Mouse (Mus musculus) brown adipose tissue, adult 24 weeks (tissue): ENCODE data around the gene Enthd1. TPM values are rescaled to one million over a fixed set of nuclear protein-coding genes. Genes with fewer than 3 reads are reported as not detected.

ENCODE experiments used
- H3K27ac ChIP-seq: fragments of 200-500 bp; replicated peaks from 2 replicates; pipeline ENCODE4 v1.5.1; 2012; ENCODE audit warnings: low read depth, mild to moderate bottlenecking, low read length
- H3K4me1 ChIP-seq: fragments of 200-500 bp; 2 replicates; pipeline ENCODE4 v1.6.1; 2012; ENCODE audit warnings: low read length, mixed read lengths; ENCODE audit not compliant: control insufficient read depth, insufficient read depth, insufficient read length
- H3K4me3 ChIP-seq: fragments of 200-500 bp; 2 replicates; pipeline ENCODE4 v1.5.1; 2012; ENCODE audit warnings: low read depth, mild to moderate bottlenecking, low read length, moderate library complexity; ENCODE audit not compliant: insufficient read depth
- polyA plus RNA-seq: library from polyadenylated mRNA; stranded (reverse); fragments of >200 nt; gene quantifications from 2 replicates; pipeline ENCODE4 v1.2.4, GENCODE M21; 2012; ENCODE audit not compliant: missing spikeins, insufficient read depth, insufficient read length

Enthd1 gene
- polyA plus RNA-seq, 1 experiment: not detected

DNA sequence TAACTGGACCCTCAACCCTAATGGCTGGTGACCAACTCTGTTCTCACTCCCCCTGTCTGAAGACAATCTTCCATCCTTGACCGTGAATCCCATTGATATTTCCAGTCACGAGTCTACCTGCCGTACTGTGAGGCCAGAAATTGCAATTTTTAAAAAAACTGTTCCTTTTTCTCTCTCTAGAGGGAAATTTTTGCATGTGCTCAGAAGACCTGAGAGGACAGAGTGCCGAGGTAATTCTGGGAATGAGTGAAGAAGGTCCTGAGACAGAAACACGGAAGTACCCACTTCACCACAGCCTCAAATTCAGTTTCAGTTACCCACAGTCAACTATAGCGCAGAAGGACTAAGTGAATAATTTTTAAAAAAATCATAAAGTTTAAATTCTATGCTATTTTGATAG is 1.7 kb upstream of the Enthd1 start:
- H3K4me3 ChIP-seq: no peak overlapping the region
- no peak overlapping the region for H3K27ac ChIP-seq
- H3K4me1 ChIP-seq: no peaks in the 10 kb centered on the region

DNA sequence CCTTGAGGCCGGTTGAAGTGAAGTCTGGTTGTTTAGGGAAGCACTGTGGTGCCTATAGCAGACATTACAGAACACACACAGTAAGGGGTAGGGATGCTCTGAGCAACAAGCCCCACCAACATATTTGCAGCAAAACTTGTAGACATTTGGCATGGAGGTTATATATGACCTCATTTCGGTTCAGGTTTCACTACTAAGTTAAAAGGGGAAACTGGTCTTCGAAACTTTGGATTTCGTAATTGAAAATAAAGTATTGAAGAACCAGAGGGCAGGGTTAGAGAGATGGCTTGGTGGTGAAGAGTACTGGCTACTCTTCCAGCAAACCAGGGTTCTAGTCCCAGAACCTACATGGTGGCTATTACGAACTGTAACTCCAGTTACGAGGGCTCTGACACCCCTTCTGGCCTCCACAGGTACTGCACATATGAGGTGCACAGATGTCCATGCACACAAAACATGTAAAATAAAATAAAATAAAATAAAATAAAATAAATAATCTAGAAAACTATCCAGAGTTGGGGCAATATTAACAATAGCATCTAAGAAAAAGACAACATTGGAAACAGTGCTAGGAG is 1.2 kb downstream of the Enthd1 start:
- no peak overlapping the region for H3K27ac ChIP-seq
- no peak overlapping the region for H3K4me3 ChIP-seq
- no peaks in the 10 kb centered on the region for H3K4me1 ChIP-seq

DNA sequence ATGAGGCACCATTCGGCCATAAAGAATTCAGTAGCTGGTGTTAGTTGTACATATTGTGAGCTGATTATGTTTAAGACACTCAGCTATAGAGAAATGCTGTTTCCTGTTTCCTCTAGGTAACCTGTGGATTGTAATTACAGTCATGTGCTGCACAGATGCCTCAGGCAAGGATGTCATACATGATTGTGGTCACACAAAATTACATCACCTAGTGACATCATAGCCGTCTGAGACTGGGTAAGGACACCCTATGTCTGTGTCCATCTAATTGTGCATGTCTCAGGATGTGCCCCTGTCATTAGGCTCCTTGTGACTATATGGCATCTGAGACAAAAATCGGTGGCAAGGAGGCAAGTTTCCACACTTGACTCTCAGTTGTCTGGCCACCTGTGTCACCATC is 2.5 kb downstream of the Enthd1 start:
- Histone ChIP-seq H3K4me3 (no peak overlapping the region), H3K4me1 (no peaks in the 10 kb centered on the region), H3K27ac (no peak overlapping the region)

DNA sequence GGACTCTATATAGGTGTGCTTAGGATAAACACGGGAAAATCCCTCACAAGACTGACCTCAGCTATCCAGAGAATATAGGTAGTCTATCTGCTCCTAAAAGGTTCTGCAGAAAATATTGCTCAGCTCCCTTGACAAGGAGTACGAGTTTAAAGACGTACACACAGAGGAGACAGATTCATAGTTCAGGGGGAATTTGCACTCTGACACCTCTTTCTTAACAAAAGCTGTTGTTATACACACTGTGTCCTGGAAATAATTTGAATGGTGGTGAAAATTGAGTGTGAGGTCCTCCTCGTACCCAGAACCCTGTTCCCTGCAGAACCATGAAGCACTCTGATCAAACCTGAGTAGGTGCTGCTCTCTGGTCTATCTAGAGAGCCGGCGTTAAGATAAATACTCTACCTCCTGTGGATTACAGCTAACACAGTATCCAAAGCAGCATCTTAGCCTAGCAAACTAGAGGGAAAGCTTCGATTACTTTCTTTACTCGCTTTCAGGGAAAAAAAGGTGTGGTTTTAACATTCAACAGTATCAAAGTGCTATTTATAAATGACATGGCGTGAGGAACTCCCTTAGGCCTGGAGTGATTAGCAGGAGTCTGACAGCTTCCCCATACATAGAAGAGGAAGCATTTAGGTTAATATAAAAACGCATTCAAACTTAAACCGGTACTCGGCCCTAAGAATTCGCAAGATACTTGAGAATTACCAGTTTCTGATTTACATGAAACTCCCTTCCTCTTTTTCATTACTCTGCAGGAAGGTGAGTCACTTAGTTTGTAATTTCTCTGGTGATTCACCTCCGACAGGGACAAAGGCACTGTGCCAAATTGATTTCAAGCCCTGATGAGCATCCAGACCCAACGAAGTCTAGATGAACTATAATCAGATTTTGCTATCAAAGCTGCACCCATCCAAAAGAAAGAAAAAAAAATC is 4.0 kb downstream of the Enthd1 start:
- Histone ChIP-seq H3K27ac (no peak overlapping the region), H3K4me1 (no peaks in the 10 kb centered on the region), H3K4me3 (no peak overlapping the region)

DNA sequence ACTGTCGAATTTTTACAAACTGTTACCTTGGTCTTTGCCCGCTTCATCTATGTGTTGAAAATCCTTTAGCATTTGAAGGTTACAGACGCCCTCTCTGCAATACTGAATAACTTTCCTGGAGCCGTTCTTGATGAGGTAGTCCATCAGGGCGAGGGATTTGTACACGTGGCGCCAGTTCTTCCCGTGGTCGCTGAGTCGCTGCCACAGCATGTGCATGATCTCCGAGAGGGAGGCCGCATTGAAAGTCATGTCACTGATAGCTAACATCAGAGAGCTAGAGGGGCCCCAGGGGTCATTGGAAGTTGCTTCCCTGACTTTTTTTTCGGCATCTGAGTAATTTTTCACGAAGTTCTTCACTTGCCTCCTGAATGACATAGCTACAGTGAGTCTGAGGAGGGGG is 5.0 kb downstream of the Enthd1 start:
- Histone ChIP-seq H3K4me1 (no peaks in the 10 kb centered on the region), H3K27ac (no peak overlapping the region), H3K4me3 (no peak overlapping the region)

DNA sequence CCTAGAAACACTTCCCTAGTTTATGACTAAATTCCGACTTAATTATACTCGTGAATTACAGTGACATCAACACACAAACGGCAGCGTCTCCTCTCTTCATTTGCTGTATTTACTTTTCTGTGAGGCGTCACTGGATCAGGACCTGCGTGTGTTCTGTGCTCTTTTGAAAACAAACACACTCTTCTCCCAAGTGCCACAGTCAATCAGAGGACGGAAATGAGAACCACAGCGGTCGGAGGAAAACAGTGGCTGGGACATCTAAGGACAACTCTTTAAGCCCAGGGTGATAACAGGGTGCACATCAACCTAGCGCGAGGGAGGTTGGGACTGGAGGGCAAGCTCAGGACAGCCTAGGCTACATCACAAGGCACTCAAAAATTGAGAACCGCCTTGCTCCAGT is 5.4 kb downstream of the Enthd1 start:
- Histone ChIP-seq H3K4me1 (no peaks in the 10 kb centered on the region), H3K27ac (no peak overlapping the region), H3K4me3 (no peak overlapping the region)

DNA sequence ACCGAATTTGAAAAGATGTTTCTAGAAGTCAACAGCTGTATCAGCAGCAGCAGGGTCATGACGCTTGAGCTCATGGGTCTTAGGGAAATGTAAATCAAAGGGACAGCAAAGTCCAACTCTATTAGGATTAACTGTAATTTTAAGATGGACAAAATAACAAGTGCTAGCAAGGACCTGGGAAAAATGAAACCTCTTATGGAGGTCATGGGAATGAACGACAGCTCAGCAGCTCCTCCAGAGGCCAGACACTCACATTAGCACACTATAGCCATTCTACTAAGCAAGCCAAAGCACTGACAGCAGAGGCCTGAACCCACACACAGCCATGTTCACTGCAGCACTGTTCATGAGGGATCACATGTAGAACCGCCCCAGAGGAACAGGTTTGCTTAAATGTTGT is 7.2 kb downstream of the Enthd1 start:
- H3K27ac ChIP-seq: no peak overlapping the region
- H3K4me3 ChIP-seq: no peak overlapping the region
- no peaks in the 10 kb centered on the region for H3K4me1 ChIP-seq

DNA sequence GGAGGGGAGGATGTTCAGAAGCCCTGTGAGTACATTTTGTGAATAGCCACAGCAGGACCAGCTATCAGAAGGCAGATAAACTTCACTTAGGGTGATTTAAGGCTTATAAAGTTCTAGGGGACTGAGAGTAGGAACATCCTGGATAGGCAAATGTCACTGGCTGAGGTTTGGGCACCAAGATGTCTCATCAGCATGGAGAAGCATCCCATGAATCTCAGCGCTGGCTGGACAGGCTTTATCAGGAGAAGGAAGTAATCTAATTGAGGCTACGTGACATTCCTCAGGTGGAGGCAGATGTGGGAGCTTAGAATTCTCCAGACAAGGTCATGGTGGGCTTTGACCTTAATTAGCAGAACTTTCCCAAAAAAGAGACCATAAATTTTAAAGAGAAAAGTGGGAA is 8.9 kb downstream of the Enthd1 start:
- Histone ChIP-seq H3K4me1 (no peaks in the 10 kb centered on the region), H3K27ac (no peak overlapping the region), H3K4me3 (no peak overlapping the region)

DNA sequence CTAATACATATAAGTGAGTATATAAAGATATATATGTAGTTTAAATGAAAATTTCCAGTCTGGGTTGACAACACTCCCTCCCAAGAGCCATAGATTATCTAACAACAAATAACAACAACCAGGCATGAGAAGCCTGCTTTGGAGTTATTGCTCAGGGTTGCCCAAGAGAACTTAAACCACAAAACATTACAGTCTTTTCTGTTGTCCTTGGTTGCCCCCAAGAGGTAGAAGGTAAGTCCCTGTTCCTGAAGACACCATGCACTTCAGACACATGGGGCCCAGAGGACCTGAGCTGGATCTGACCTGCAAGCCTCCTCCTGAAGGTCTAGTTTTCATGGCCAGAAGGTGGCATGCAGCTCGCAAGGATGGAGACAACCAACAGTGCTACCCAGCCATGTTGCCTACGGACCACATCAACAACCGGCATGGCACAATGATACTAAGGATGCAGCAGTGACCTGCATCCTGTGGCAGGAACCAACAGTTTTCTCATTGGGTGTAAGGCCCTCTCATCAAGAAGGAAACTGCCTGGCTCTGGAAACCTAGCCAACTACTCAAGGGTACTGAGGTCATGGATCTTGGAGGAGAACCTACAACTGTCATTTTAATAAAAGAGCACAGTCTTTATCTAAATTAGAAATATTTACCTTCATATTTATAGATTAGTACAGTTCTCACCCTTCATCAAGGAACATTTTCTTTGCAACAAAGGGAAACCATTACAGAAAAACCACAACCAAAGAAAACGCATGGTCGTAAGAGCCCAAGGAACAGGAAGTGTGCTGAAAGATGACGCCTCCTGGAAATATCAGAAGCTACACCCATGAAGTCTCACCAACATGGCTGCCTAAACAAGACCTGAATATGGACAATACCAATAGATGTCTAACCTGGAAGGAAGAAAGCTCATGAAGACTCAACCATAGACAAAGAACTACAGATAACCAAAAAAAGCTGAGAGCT is 9.8 kb downstream of the Enthd1 start:
- Histone ChIP-seq H3K4me1 (no peaks in the 10 kb centered on the region), H3K4me3 (no peak overlapping the region)

DNA sequence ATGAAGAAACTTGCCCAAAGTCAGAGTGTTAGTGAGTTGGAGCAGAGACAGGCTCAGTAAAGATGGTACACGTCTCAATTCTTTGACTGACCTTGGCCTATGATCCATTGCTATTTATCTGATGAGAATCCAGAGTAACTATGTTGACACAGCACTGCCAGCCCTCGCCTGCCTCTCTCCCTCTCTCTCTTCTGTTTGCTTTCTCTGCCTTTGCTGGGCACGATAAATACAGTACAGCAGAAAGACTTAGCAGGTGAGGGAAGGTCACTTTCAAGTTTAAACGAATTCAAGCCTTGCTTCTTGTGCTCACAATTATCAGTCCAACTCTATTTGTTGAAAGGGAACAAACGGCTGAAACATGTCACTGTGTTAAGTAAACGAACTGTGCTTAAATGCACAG is 19.5 kb downstream of the Enthd1 start:
- Histone ChIP-seq H3K4me1 (no peaks in the 10 kb centered on the region), H3K4me3 (no peak overlapping the region), H3K27ac (no peak overlapping the region)

More for the DNA sequence above, 9.8 kb downstream of the Enthd1 start:
- H3K27ac ChIP-seq: no peak overlapping the region

DNA sequence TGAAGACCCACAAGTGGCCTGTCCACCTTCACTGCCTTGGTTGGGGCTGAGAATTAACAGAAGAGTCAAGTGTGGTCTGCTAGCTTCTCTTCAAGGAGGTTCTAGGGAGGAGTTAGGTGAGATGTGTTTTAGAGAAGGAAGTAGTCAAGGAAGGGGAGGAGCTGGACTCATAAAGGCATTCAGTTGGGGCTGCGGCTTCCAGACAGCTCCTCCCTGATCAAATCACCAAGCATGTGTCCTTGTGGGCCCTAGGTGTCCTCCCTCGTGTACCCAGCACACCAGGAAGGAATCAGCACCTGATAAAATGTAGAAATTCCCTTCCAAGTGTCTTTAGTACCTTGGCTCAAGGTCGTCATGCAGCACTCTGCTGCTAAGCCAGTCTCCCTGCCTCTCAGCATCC is 20.8 kb downstream of the Enthd1 start:
- H3K27ac ChIP-seq: no peak overlapping the region
- H3K4me3 ChIP-seq: no peak overlapping the region
- no peaks in the 10 kb centered on the region for H3K4me1 ChIP-seq

DNA sequence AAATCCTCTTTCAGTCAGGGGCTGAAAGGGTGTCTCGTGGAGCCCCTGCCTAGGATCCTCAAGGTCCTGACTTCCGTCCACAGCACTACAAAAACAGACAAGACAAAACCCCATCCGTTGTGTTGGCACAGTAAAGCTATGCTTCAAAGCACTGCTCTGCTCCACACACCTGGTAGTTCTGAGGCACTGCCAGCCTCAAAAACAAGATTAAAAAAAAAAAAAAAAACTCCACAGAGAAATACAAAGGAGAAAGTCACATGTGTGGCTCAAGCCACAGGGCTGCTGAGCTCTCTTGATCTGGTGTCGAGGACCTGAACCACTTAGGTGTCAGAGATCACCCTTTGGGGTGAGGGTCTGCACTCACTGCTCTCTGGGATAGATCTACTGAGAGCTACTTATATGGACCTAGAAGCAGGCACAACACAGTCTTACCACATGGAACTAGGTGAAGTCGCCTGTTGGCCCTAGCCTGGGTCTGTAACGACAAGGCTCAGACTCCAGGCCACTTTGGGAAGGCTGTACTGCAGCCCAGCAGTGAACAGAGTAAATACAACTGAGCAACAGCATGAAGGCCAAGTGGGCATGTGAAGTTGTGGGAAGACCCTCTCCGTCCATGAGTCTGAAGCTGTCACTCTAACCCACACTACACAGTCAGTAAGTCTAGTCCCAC is 26.1 kb downstream of the Enthd1 start:
- Histone ChIP-seq H3K27ac (no peak overlapping the region), H3K4me1 (no peaks in the 10 kb centered on the region), H3K4me3 (no peak overlapping the region)

DNA sequence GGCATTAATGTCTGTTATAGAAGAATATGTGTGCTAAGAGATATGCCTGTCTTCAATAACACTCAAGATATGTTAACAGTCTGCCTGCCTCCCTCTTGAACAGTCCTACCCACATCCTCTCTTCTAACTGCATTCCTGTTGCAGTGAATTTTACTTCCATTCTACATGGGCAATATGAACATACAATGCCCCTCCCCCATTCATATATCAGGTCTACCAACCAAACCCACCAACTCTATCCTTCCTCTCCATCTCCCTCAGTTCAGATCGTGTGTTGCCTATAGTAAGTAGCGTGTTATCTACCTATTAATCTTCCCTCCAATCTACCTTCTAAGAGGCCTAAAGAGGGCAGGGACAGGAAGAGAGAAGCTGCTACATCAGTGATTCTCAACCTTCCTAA is 26.9 kb downstream of the Enthd1 start:
- H3K4me3 ChIP-seq: no peak overlapping the region
- H3K27ac ChIP-seq: no peak overlapping the region
- H3K4me1 ChIP-seq: no peaks in the 10 kb centered on the region

DNA sequence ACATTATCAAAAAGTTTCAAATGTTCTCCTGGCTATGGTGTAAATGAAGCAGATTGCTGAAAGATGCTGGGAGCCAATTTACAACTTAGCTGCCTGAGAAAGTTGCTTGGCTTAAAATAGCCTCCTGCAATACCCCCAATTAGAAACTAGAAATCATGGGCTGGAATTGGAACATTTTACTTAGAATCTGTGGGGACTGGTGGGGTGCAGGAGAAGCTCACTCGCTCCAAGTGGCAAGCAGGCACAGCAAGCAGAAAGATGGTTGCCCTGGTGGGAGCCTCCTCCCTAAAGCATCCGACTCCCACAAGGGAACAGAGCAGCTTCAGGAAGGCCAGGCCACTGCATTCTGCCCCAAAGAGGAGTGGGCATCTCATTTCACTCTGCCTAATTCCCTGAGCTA is 28.9 kb downstream of the Enthd1 start:
- H3K4me3 ChIP-seq: no peak overlapping the region
- no peak overlapping the region for H3K27ac ChIP-seq
- H3K4me1 ChIP-seq: no peaks in the 10 kb centered on the region

DNA sequence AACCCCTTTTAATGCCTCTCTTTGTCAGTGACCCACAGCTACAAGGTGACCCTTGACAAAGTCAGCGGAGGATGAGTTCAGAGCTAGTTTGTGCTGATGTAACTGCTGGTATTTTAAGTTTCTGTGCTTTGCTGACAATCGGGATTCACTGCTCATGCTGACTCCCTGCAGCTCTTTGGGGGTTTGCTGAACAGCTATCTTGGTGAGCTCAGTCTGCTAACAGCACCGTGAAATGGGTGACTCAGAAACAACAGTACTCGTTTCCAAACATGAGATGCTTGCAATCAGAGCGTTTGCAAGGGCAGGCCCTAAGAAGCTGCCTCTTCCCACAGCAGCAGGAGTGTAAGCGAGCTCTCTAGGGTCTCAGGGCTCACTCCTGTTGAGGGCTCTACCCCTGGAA is 31.7 kb downstream of the Enthd1 start:
- no peaks in the 10 kb centered on the region for H3K4me1 ChIP-seq
- no peak overlapping the region for H3K4me3 ChIP-seq
- no peak overlapping the region for H3K27ac ChIP-seq
